Mouse (Mus musculus) embryonic fibroblast, embryonic 13.5 days (primary cell): ENCODE results near the gene Slc13a4. TPM values are rescaled to one million over a fixed set of nuclear protein-coding genes. Genes with fewer than 3 reads are reported as not detected.
A peak's percentile ranks its signal among the peaks of the same experiment; 100 is the strongest.

Source experiments
- H3K27ac ChIP-seq: 2 replicates; pipeline ENCODE4 v1.5.1; 2012; ENCODE audit warnings: low read length, control low read depth, inconsistent platforms; ENCODE audit not compliant: insufficient read depth
- H3K4me1 ChIP-seq: 2 replicates; pipeline ENCODE4 v1.6.1; 2011; ENCODE audit warnings: low read length; ENCODE audit not compliant: control insufficient read depth, insufficient read depth
- H3K4me3 ChIP-seq: 2 replicates; pipeline ENCODE4 v1.5.1; 2011; ENCODE audit warnings: mild to moderate bottlenecking, control low read depth, low read length; ENCODE audit not compliant: insufficient read depth
- CTCF ChIP-seq: IDR thresholded peaks from 2 replicates; pipeline ENCODE4 v1.5.1; 2011; ENCODE audit warnings: mild to moderate bottlenecking, control low read depth, low read length, moderate library complexity, borderline replicate concordance; ENCODE audit not compliant: insufficient read depth
- POLR2A ChIP-seq: IDR thresholded peaks from 2 replicates; pipeline ENCODE4 v1.6.1; 2011; ENCODE audit warnings: low read depth, mild to moderate bottlenecking, control low read depth, low read length, moderate library complexity
- polyA plus RNA-seq: library from polyadenylated mRNA; stranded (reverse); fragments of >200 nt; gene quantifications from 2 replicates; pipeline ENCODE4 v1.2.4, GENCODE M21; 2011; ENCODE audit warnings: low read depth; ENCODE audit not compliant: missing spikeins, insufficient read length

Gene Slc13a4
- polyA plus RNA-seq, 1 experiment = not detected

DNA sequence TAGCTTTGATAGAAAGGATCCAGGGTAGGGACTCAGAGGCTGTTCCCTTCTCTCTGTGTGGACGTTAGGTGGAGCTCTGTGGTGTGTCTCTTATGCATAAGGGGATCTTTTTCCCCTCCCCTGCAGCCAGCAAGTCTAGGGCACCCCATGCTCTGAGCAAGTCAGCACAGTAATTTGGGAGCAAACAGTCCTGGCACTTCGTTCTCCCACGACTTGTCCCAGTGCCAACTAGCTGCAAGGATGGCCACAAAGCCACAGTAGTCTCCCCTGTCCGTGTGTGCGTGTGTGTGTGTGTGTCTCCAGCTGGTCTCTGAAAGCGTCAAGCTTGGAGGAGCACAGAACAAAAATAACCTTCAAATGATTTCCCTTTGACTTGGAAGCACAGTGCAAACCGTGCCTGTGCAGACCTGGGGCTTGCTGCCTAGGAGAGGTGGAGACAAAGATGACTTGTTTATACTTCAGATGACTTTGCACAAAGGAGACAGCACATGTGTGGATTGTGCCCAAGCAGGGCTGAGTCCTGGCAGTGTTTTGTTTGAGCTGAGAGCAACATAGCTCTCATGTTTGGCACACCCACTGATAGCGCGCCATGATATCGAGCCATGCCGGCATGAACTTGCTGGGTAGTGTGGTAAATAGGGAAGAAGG lies 19.7 kb downstream of the Slc13a4 start:
- H3K4me3 ChIP-seq = no peak overlapping the region
- H3K4me1 ChIP-seq = no peaks in the 10 kb centered on the region
- no peak overlapping the region for H3K27ac ChIP-seq
- TF ChIP-seq CTCF (no peak), POLR2A (no peak)

DNA sequence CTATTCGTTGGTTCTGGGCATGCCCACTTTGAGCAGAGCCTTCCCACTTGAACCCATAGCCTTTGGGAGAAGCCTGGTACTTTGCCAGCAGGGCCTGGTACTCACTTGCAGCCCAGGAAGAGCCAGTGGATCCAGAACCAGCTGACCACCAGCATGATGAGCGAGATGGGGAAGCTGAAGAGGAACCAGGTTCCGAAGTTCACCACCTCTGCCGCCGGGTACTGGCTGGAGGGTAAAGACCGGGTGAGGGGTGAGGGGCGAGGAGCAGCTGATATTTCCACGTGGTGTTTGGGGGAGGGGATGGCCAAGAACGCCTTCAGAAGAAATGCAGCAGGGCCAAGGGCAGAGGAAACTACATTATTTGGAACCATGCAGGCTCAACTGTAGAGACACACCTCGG lies 28.6 kb downstream of the Slc13a4 start:
- H3K4me1 ChIP-seq = no peaks in the 10 kb centered on the region
- H3K27ac ChIP-seq = no peak overlapping the region
- TF ChIP-seq POLR2A (no peak), CTCF (no peak)
- H3K4me3 ChIP-seq = no peak overlapping the region

DNA sequence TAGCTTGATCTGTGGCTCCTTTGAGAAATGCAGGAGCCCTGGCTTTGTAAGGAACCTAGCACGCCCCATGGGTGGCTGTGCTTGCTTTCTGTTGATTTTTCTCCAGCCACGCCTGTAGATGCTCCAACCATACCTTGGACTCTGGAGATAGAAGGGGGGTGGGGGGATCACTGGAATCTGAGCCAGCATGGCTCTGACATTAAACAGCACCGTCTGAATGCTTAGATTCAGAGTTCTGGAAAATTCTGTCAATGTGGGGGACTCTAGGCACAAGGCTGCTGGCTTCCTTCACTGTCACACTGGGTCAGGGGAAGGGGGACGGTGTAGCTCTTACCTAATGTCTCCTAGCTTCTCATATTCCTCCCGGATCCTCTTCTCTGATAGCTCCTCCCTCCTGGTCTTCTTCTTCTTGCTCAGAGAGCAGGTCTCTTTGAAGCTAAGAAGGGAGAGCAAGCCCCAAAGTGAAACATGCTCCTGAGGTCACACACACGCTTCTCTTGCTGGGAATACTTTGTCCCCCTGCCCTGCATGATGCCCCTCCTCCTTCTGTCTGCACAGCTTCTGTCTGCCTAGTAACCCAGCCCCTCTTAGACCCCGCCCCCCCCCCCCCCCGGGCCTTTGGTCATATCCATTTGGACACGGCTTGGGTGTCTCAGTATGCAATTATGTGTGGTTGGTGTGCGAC lies 29.9 kb downstream of the Slc13a4 start:
- no peak for TF ChIP-seq CTCF
- no peak for TF ChIP-seq POLR2A
- H3K4me3 ChIP-seq = no peak overlapping the region
- no peak overlapping the region for H3K27ac ChIP-seq
- H3K4me1 ChIP-seq = peaks cover 4% of the 10 kb centered on the region; the same call in 1 of the 2 replicates

DNA sequence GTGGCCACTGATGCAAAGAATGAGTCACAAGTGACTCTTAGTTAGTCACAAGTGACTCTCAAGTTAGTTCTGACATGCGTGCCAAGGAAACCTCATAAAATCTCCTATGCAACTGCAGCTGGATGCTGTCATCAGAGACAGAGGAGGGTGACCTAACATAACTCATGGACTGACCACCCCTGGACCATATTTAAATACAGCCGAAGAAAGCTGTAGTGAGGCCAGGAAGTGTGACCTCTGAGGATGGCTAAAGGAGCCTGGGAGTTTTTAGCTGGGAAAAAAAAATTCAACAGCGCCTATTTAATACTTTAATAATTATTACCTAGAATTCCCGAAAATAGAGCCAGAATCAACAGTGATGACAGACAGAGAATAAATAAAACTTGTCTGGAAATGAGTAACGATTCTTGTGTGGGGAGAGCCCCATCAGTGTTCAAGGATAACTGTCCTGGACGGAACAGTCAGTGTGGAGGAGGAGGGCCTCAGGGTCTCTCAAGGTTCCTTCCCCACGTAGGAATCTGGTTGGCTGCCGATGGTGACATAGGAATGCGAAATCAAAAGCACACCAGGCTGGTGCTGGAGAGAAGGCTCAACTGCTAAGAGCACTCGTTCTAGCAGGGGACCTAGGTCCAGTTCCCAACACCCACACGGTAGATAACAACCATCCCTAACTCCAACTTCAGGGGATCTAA lies 34.4 kb downstream of the Slc13a4 start:
- Histone ChIP-seq H3K4me1 (peaks cover 4% of the 10 kb centered on the region; the same call in 1 of the 2 replicates), H3K27ac (peak overlapping the region; percentile 48; the same call in 1 of the 2 replicates), H3K4me3 (no peak overlapping the region)
- TF ChIP-seq POLR2A (no peak), CTCF (no peak)

DNA sequence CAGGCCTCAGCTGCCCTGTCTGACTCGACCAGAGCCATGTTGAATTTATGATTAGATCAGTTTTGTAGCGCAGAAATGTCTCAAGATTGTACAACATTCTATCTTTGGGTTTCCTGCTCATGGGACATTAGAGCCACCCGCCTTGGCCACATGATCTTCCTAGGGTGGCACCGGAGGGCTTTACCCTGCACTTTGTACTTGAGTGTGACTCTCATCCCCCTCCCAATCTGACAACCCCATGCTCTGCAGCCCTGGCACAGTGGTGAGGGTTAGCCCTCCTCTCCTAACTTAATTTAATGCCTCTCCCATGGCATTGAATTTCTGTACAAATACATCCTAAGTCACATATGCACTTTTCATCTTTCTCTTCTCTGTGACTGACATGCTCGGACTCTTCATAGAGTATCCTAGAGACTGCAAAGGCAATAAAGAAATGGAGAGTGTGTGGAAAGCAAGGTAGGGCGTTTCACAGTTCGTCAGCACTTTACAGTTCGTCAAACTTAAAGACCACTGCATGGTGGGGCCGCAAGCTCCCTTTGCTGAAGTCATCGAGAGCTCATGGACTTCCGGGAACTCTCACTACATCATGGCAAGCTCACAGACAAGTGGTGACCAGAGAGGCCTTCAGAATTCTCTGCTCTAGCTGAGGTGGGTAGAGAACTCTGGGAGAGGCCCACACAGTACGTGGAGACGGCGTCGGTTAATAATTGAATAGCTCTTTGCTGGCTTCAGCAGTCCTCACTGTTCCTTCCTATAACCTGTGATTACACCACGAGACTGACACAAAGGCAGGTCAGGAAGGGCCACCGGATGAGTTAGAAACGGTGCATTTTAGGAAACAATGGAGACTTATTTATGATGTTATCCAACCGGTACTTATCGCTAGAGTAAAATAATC lies 35.8 kb downstream of the Slc13a4 start:
- no peak overlapping the region for H3K27ac ChIP-seq
- H3K4me3 ChIP-seq = no peak overlapping the region
- TF ChIP-seq POLR2A = no peak
- TF ChIP-seq CTCF = no peak
- H3K4me1 ChIP-seq = peaks cover 4% of the 10 kb centered on the region; the same call in 1 of the 2 replicates

DNA sequence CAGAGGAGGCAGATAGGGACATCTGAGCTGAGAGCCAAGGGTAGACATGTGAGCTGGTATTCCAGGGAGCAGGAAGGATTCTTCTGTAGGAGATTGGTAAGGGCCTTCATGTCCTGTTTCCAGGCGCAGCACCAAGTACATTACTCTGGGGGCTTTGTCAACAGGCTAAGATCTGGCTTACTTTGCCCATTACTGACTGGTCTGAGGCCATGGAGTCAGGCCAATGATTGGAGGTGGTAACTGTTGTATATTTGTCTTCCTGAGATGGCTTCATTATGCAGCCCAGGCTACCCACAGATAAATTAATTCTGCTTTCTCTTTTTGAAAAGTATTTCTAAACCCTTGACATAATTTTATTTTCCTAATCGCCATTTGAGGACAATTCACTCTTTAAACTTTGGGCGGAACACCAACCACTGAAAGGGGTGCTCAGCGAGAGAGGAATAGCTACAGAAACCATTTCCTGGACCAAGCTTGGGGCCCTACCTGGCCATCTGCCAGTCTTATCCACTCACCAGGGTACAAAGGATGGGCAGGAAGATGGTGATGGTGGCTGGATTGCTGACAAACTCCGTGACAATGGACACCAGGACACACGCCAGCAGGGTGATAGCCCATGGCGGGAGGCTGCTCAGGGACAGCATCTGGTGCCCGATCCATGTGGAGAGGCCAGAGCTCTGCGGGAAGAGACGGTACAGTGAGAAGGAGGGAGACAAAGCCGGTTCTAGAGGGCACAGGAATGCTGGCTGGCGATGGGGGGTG lies 36.7 kb downstream of the Slc13a4 start:
- Histone ChIP-seq H3K4me3 (no peak overlapping the region), H3K4me1 (peaks cover 4% of the 10 kb centered on the region; the same call in 1 of the 2 replicates), H3K27ac (no peak overlapping the region)
- TF ChIP-seq POLR2A (no peak), CTCF (no peak)

DNA sequence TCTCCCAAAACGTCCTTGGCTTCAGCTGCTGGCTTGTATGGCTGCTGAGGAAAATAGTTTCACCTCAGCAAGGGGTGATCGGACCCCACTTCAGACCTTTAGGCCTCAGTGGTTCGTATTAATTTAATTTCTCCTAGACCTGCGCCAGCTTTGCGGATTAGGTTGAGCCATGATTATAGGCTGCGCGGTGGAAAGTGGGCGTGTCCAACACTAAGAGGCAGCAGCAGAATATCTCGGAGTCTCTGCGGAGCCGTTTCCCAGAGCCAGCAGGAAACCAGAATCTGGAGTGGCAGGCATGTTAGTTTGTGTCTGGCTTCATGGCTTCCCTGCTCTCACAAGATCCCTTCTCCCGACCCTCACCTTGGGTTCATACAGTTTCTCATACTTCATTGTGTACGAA lies 38.3 kb downstream of the Slc13a4 start:
- no peak overlapping the region for H3K4me3 ChIP-seq
- H3K4me1 ChIP-seq = peaks cover 4% of the 10 kb centered on the region; the same call in 1 of the 2 replicates
- TF ChIP-seq CTCF (no peak), POLR2A (no peak)
- no peak overlapping the region for H3K27ac ChIP-seq

DNA sequence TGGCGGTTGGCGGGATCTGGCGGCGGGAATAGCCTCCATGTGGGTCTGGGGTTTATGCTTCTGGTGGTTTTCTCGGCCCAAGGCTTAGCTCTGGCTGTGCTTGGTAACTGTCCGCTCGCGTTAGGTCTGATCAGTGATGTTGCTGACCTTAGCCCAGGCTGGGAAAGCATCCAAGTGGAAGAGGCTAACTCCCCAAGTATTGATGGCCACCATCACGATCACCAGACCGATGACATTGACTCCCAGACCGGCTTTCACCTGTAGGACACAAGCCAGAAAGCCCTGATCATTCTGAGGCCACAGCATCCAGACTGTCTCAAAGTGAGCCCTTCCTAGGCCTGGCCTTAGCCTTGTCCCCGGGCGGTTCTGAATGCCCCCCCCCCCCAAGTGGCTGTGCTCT lies 39.2 kb downstream of the Slc13a4 start:
- Histone ChIP-seq H3K4me3 (no peak overlapping the region), H3K27ac (no peak overlapping the region), H3K4me1 (peaks cover 1% of the 10 kb centered on the region; the same call in 1 of the 2 replicates)
- TF ChIP-seq CTCF = no peak
- no peak for TF ChIP-seq POLR2A
